Mouse (Mus musculus) ovary, adult 2 months (tissue): ENCODE results near the gene Atp5l. TPM values are rescaled to one million over a fixed set of nuclear protein-coding genes. Genes with fewer than 3 reads are reported as not detected.

Experiments
- polyA plus RNA-seq: library from polyadenylated mRNA; depleted of rRNA; stranded (reverse); fragments of >200 nt; gene quantifications from 2 replicates; pipeline ENCODE4 v1.2.3, GENCODE M21; 2012; rRNA removed

The Atp5l gene
- 73.7 and 74.6 TPM in 2 replicates for polyA plus RNA-seq

DNA sequence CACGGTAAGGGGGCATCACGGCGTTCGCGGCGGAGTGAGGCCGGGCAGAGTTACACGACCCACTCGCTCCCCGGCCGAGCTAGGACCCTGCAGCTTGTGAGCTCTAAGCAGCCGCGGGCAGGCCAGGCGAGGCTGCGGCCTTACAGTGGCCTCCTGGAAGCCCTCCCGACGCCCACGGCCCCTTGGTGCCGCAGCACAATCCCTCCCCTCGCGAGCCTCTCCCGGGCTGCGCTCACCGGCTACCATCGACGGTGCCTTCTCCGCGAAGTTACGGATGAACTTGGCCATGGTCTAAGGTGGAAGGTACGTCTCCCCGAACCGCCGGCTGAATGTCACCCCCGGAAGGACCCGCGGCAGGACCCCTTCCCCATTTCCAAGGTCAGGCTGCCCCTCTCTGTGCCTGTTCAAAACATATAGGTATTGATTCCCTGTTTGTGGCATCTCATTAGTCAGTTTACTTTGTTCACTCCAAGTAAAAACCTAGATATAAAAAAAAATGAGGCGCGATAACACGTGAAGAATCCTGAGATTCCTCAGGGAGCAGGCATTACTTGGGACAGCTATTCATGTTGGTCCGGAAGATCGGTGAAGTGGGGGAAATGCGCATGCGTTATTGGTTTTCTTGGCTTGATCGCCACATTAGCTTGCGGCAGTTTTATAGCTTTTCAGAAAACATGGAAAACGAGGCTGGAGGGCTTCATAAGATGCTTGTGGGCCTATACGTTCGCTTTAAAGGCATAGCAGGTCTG lies at the start of gene Atp5l:
Gene Atp5l (minus strand): TSS at position 369 of the 749 bp plus-strand sequence.

DNA sequence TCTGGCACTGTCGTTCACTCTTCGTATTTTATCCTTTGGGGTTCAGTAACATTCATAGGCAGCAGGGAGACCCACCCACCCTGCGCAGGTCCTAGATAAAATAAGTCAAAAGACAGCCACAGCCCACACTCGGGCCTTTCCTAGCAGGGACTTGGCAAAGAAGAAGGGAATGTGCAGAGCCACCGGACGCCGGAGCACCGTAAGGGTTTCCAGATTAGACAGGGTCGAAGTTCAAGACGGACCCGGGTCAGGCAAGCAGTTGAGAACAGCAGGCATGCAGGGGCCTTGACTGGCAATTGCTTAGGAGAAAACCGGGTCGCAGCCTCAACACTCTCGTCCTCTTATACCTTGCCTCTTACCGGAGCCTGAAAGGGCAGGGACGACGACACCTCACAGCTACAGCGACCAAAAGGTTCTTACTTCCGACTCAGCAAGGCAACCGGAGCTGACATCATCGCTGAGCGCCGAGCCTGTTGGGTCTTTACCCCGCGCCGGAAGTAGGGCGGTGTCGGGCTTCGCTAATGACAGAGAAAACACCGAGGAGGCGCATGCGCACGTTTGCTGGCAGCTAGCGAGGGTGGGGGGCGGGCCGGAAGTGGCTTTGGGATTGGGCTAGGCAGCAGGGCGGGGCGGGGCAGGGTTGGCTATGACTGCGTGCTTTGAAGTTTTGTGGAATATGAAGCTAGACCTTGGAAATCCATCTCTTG lies 44.7 kb upstream of the Atp5l start, which contains the start of gene Ube4a:
Gene Ube4a (minus strand): TSS at position 475 of the 707 bp plus-strand sequence.

DNA sequence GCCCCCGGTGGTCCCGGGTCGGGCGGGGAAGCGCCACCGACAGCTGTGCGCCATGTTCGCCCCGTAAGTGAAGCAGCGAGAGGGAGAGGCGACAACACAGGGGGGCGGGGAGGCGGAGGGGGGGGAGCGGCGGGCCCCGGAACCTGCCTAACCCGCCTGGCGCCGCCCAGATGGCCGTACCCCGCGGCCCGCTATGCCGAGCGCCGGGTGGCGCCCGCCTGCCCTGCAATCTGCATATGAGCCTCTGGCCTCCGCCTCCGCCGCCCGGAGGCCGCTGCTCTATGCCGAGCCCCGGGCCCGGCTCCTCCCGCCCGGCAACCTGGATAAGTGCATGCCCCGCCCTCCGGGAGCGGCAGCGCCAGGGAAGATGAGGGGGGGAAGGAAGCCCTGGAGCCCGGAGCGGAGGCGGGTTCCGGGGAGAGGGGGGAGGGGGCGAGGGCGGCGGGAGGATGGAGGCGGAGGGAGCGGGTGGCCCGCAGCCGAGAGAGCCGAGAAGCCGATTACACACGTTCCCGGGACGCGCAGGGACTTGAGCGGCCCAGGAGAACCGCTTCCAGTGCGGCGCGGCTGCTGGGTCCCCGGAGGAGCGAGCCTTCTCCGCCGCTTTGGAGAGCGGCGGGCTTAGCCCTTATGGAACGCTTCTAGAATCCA lies 39.2 kb downstream of the Atp5l start, which contains the start of gene Kmt2a:
Gene Kmt2a (minus strand): TSS at position 76 of the 651 bp plus-strand sequence.

Other genes starting within 250 kb of the Atp5l start
- gene Treh, start 247.5 kb downstream of the Atp5l start, polyA plus RNA-seq: 0.10 TPM in 1 of 2 replicates, not detected in the other
- 119 and 125 TPM in 2 replicates for gene Phldb1, start 185.5 kb downstream of the Atp5l start, polyA plus RNA-seq
- 35.5 and 42.2 TPM in 2 replicates for gene Arcn1, start 152.9 kb downstream of the Atp5l start, polyA plus RNA-seq
- gene Ift46, start 152.8 kb downstream of the Atp5l start, polyA plus RNA-seq: 44.1 and 45.7 TPM in 2 replicates
- gene Tmem25, start 121.4 kb downstream of the Atp5l start, polyA plus RNA-seq: 24.6 and 28.1 TPM in 2 replicates
- 2.0 and 5.7 TPM in 2 replicates for gene Ttc36, start 117.7 kb downstream of the Atp5l start, polyA plus RNA-seq
- gene Kmt2a, start 39.4 kb downstream of the Atp5l start, polyA plus RNA-seq: 16.8 and 25.8 TPM in 2 replicates
- 5.5 and 8.3 TPM in 2 replicates for gene Ube4a, start 44.9 kb upstream of the Atp5l start, polyA plus RNA-seq
- 0.16 and 0.18 TPM in 2 replicates for gene Cd3g, start 59.7 kb upstream of the Atp5l start, polyA plus RNA-seq
- 0.24 TPM in 2 replicates for gene Cd3d, start 61.0 kb upstream of the Atp5l start, polyA plus RNA-seq
- gene Cd3e, start 88.9 kb upstream of the Atp5l start, polyA plus RNA-seq: 0.26 and 0.58 TPM in 2 replicates
- gene Mpzl2, start 119.1 kb upstream of the Atp5l start, polyA plus RNA-seq: 2.3 and 2.8 TPM in 2 replicates
- 2.0 and 5.0 TPM in 2 replicates for gene Mpzl3, start 134.4 kb upstream of the Atp5l start, polyA plus RNA-seq
- 0.25 and 0.35 TPM in 2 replicates for gene Jaml, start 158.4 kb upstream of the Atp5l start, polyA plus RNA-seq
- gene Scn2b, start 197.0 kb upstream of the Atp5l start, polyA plus RNA-seq: 1.3 TPM in 2 replicates
- 0.23 and 0.28 TPM in 2 replicates for gene Scn4b, start 217.7 kb upstream of the Atp5l start, polyA plus RNA-seq